Mouse (Mus musculus) heart, adult 2 months (tissue): ENCODE measurements at regions not wholly inside any gene's neighbourhood (a gene's known extent, or its start where the extent isn't known, plus 50 kb on each side); places are given as distances from the start of the nearest gene placed in this dataset.

Source experiments
- CTCF ChIP-seq: fragments of 200-600 bp; IDR thresholded peaks from 2 replicates; pipeline ENCODE4 v1.8.1; 2022; ENCODE audit warnings: antibody characterized with exemption, mild to moderate bottlenecking, moderate library complexity
- POLR2A ChIP-seq: fragments of 200-500 bp; IDR thresholded peaks from 2 replicates; pipeline ENCODE4 v1.6.1; 2011; ENCODE audit warnings: mild to moderate bottlenecking, low read depth, low read length, control low read depth; ENCODE audit not compliant: insufficient read depth

DNA sequence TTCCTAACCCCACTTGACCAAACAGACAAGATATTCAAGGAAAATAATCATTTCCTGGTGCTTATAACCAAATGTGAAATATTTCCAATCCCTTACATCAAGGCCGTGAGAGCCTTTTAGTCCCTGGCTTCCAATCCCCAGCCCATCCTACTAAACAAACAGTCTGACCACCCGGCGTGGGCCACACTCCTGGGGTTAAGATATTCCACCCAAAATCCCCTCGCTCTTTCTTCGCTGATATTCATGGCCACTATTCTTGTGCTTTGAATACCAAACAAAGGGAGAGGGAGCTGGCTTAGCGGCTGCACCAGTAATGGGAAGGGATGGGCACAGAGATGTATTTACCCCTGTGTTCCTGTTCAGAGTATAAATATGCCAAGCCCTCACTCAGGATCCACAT lies 139.4 kb downstream of the Foxa2 start:
- TF ChIP-seq POLR2A (no peak), CTCF (no peak)
